Mouse (Mus musculus): ENCODE data around the gene Olfr314. TPM values are rescaled to one million over a fixed set of nuclear protein-coding genes. Genes with fewer than 3 reads are reported as not detected.

The Olfr314 gene
- total and polyA plus RNA-seq, 3 experiments: not detected

Other genes with a start within 250 kb of the Olfr314 start
- not detected in 2 replicates for gene Olfr330, start 248.1 kb upstream of the Olfr314 start, total RNA-seq (2012; rRNA removed)
- not detected for gene Olfr330, start 248.1 kb upstream of the Olfr314 start, polyA plus RNA-seq (2012; ENCODE audit: insufficient read depth in 1 of 2, insufficient read length in 2 of 2, low read depth in 1 of 2, low replicate concordance in 2 of 2, missing spikeins in 1 of 2)
- gene Olfr329-ps, start 236.5 kb upstream of the Olfr314 start, total RNA-seq (2012; rRNA removed): not detected in 2 replicates
- gene Olfr329-ps, start 236.5 kb upstream of the Olfr314 start, polyA plus RNA-seq (2012; ENCODE audit: insufficient read depth in 1 of 2, insufficient read length in 2 of 2, low read depth in 1 of 2, low replicate concordance in 2 of 2, missing spikeins in 1 of 2): not detected
- 0.04 and 0.07 TPM in 2 replicates for gene Olfr328, start 227.3 kb upstream of the Olfr314 start, total RNA-seq (2012; rRNA removed)
- not detected for gene Olfr328, start 227.3 kb upstream of the Olfr314 start, polyA plus RNA-seq (2012; ENCODE audit: insufficient read depth in 1 of 2, insufficient read length in 2 of 2, low read depth in 1 of 2, low replicate concordance in 2 of 2, missing spikeins in 1 of 2)
- not detected in 2 replicates for gene Olfr224, start 212.4 kb upstream of the Olfr314 start, total RNA-seq (2012; rRNA removed)
- gene Olfr224, start 212.4 kb upstream of the Olfr314 start, polyA plus RNA-seq (2012; ENCODE audit: insufficient read depth in 1 of 2, insufficient read length in 2 of 2, low read depth in 1 of 2, low replicate concordance in 2 of 2, missing spikeins in 1 of 2): not detected
- gene Olfr325, start 205.2 kb upstream of the Olfr314 start, total RNA-seq (2012; rRNA removed): not detected in 2 replicates
- gene Olfr325, start 205.2 kb upstream of the Olfr314 start, polyA plus RNA-seq (2012; ENCODE audit: insufficient read depth in 1 of 2, insufficient read length in 2 of 2, low read depth in 1 of 2, low replicate concordance in 2 of 2, missing spikeins in 1 of 2): not detected
- gene Olfr324, start 187.8 kb upstream of the Olfr314 start, total RNA-seq (2012; rRNA removed): not detected in 2 replicates
- not detected for gene Olfr324, start 187.8 kb upstream of the Olfr314 start, polyA plus RNA-seq (2012; ENCODE audit: insufficient read depth in 1 of 2, insufficient read length in 2 of 2, low read depth in 1 of 2, low replicate concordance in 2 of 2, missing spikeins in 1 of 2)
- gene 2210407C18Rik, start 166.9 kb upstream of the Olfr314 start, total RNA-seq (2012; rRNA removed): not detected in 2 replicates
- gene 2210407C18Rik, start 166.9 kb upstream of the Olfr314 start, polyA plus RNA-seq (2012; ENCODE audit: insufficient read depth in 1 of 2, insufficient read length in 2 of 2, low read depth in 1 of 2, low replicate concordance in 2 of 2, missing spikeins in 1 of 2): not detected
- gene Olfr323, start 152.5 kb upstream of the Olfr314 start, total RNA-seq (2012; rRNA removed): not detected in 2 replicates
- not detected for gene Olfr323, start 152.5 kb upstream of the Olfr314 start, polyA plus RNA-seq (2012; ENCODE audit: insufficient read depth in 1 of 2, insufficient read length in 2 of 2, low read depth in 1 of 2, low replicate concordance in 2 of 2, missing spikeins in 1 of 2)
- 4.0 and 5.7 TPM in 2 replicates for gene Trim58, start 142.5 kb upstream of the Olfr314 start, total RNA-seq (2012; rRNA removed)
- 10 to 100 TPM in 1 of 2 experiments, not detected in 1; 14.1 TPM for gene Trim58, start 142.5 kb upstream of the Olfr314 start, polyA plus RNA-seq (2012; ENCODE audit: insufficient read depth in 1 of 2, insufficient read length in 2 of 2, low read depth in 1 of 2, low replicate concordance in 2 of 2, missing spikeins in 1 of 2)
- gene Olfr322, start 124.2 kb upstream of the Olfr314 start, total RNA-seq (2012; rRNA removed): not detected in 2 replicates
- not detected for gene Olfr322, start 124.2 kb upstream of the Olfr314 start, polyA plus RNA-seq (2012; ENCODE audit: insufficient read depth in 1 of 2, insufficient read length in 2 of 2, low read depth in 1 of 2, low replicate concordance in 2 of 2, missing spikeins in 1 of 2)
- gene Olfr320, start 101.9 kb upstream of the Olfr314 start, total RNA-seq (2012; rRNA removed): not detected in 2 replicates
- gene Olfr320, start 101.9 kb upstream of the Olfr314 start, polyA plus RNA-seq (2012; ENCODE audit: insufficient read depth in 1 of 2, insufficient read length in 2 of 2, low read depth in 1 of 2, low replicate concordance in 2 of 2, missing spikeins in 1 of 2): not detected
- gene Olfr319, start 83.8 kb upstream of the Olfr314 start, total RNA-seq (2012; rRNA removed): not detected in 2 replicates
- gene Olfr319, start 83.8 kb upstream of the Olfr314 start, polyA plus RNA-seq (2012; ENCODE audit: insufficient read depth in 1 of 2, insufficient read length in 2 of 2, low read depth in 1 of 2, low replicate concordance in 2 of 2, missing spikeins in 1 of 2): not detected
- gene Olfr318, start 58.9 kb upstream of the Olfr314 start, total RNA-seq (2012; rRNA removed): not detected in 2 replicates
- under 1 TPM in 1 of 2 experiments, not detected in 1; 0.06 TPM for gene Olfr318, start 58.9 kb upstream of the Olfr314 start, polyA plus RNA-seq (2012; ENCODE audit: insufficient read depth in 1 of 2, insufficient read length in 2 of 2, low read depth in 1 of 2, low replicate concordance in 2 of 2, missing spikeins in 1 of 2)
- gene Olfr317, start 43.7 kb upstream of the Olfr314 start, total RNA-seq (2012; rRNA removed): not detected in 2 replicates
- gene Olfr317, start 43.7 kb upstream of the Olfr314 start, polyA plus RNA-seq (2012; ENCODE audit: insufficient read depth in 1 of 2, insufficient read length in 2 of 2, low read depth in 1 of 2, low replicate concordance in 2 of 2, missing spikeins in 1 of 2): not detected
- gene Olfr316, start 30.2 kb upstream of the Olfr314 start, total RNA-seq (2012; rRNA removed): not detected in 2 replicates
- gene Olfr316, start 30.2 kb upstream of the Olfr314 start, polyA plus RNA-seq (2012; ENCODE audit: insufficient read depth in 1 of 2, insufficient read length in 2 of 2, low read depth in 1 of 2, low replicate concordance in 2 of 2, missing spikeins in 1 of 2): not detected
- gene Olfr315, start 9.8 kb upstream of the Olfr314 start, total RNA-seq (2012; rRNA removed): not detected in 2 replicates
- gene Olfr315, start 9.8 kb upstream of the Olfr314 start, polyA plus RNA-seq (2012; ENCODE audit: insufficient read depth in 1 of 2, insufficient read length in 2 of 2, low read depth in 1 of 2, low replicate concordance in 2 of 2, missing spikeins in 1 of 2): not detected
- not detected in 2 replicates for gene Fam183b, start 19.0 kb downstream of the Olfr314 start, total RNA-seq (2012; rRNA removed)
- not detected for gene Fam183b, start 19.0 kb downstream of the Olfr314 start, polyA plus RNA-seq (2012; ENCODE audit: insufficient read depth in 1 of 2, insufficient read length in 2 of 2, low read depth in 1 of 2, low replicate concordance in 2 of 2, missing spikeins in 1 of 2)
- not detected in 2 replicates for gene Olfr313, start 32.0 kb downstream of the Olfr314 start, total RNA-seq (2012; rRNA removed)
- gene Olfr313, start 32.0 kb downstream of the Olfr314 start, polyA plus RNA-seq (2012; ENCODE audit: insufficient read depth in 1 of 2, insufficient read length in 2 of 2, low read depth in 1 of 2, low replicate concordance in 2 of 2, missing spikeins in 1 of 2): not detected
- gene Olfr312, start 46.3 kb downstream of the Olfr314 start, total RNA-seq (2012; rRNA removed): not detected in 2 replicates
- not detected for gene Olfr312, start 46.3 kb downstream of the Olfr314 start, polyA plus RNA-seq (2012; ENCODE audit: insufficient read depth in 1 of 2, insufficient read length in 2 of 2, low read depth in 1 of 2, low replicate concordance in 2 of 2, missing spikeins in 1 of 2)
- not detected in 2 replicates for gene Olfr311, start 56.3 kb downstream of the Olfr314 start, total RNA-seq (2012; rRNA removed)
- gene Olfr311, start 56.3 kb downstream of the Olfr314 start, polyA plus RNA-seq (2012; ENCODE audit: insufficient read depth in 1 of 2, insufficient read length in 2 of 2, low read depth in 1 of 2, low replicate concordance in 2 of 2, missing spikeins in 1 of 2): not detected
- gene Gm12258, start 64.2 kb downstream of the Olfr314 start, total RNA-seq (2012; rRNA removed): 1.7 and 2.1 TPM in 2 replicates
- 1 to 10 TPM in 1 of 2 experiments, not detected in 1; 2.5 TPM for gene Gm12258, start 64.2 kb downstream of the Olfr314 start, polyA plus RNA-seq (2012; ENCODE audit: insufficient read depth in 1 of 2, insufficient read length in 2 of 2, low read depth in 1 of 2, low replicate concordance in 2 of 2, missing spikeins in 1 of 2)
- gene 2810021J22Rik, start 84.3 kb downstream of the Olfr314 start, total RNA-seq (2012; rRNA removed): 5.8 and 6.9 TPM in 2 replicates
- gene 2810021J22Rik, start 84.3 kb downstream of the Olfr314 start, polyA plus RNA-seq (2012; ENCODE audit: insufficient read depth in 1 of 2, insufficient read length in 2 of 2, low read depth in 1 of 2, low replicate concordance in 2 of 2, missing spikeins in 1 of 2): 1 to 10 TPM in 1 of 2 experiments, not detected in 1; 6.2 TPM
- gene Zfp39, start 121.3 kb downstream of the Olfr314 start, total RNA-seq (2012; rRNA removed): 5.2 and 6.0 TPM in 2 replicates
- 1 to 10 TPM in 1 of 2 experiments, not detected in 1; 5.1 TPM for gene Zfp39, start 121.3 kb downstream of the Olfr314 start, polyA plus RNA-seq (2012; ENCODE audit: insufficient read depth in 1 of 2, insufficient read length in 2 of 2, low read depth in 1 of 2, low replicate concordance in 2 of 2, missing spikeins in 1 of 2)
- 0.62 and 1.7 TPM in 2 replicates for gene Btnl10, start 135.0 kb downstream of the Olfr314 start, total RNA-seq (2012; rRNA removed)
- under 1 TPM in 1 of 2 experiments, not detected in 1; 0.92 TPM for gene Btnl10, start 135.0 kb downstream of the Olfr314 start, polyA plus RNA-seq (2012; ENCODE audit: insufficient read depth in 1 of 2, insufficient read length in 2 of 2, low read depth in 1 of 2, low replicate concordance in 2 of 2, missing spikeins in 1 of 2)
- 282 and 337 TPM in 2 replicates for gene Rnf187, start 156.0 kb downstream of the Olfr314 start, total RNA-seq (2012; rRNA removed)
- 1,000 to 10,000 TPM in 1 of 2 experiments, 100 to 1,000 TPM in 1; 280 to 3,830 TPM for gene Rnf187, start 156.0 kb downstream of the Olfr314 start, polyA plus RNA-seq (2012; ENCODE audit: insufficient read depth in 1 of 2, insufficient read length in 2 of 2, low read depth in 1 of 2, low replicate concordance in 2 of 2, missing spikeins in 1 of 2)
- 48.2 and 147 TPM in 2 replicates for gene Hist3h2ba, start 166.0 kb downstream of the Olfr314 start, total RNA-seq (2012; rRNA removed)
- under 1 TPM in 1 of 2 experiments, not detected in 1; 0.21 TPM for gene Hist3h2ba, start 166.0 kb downstream of the Olfr314 start, polyA plus RNA-seq (2012; ENCODE audit: insufficient read depth in 1 of 2, insufficient read length in 2 of 2, low read depth in 1 of 2, low replicate concordance in 2 of 2, missing spikeins in 1 of 2)
- gene Hist3h2a, start 171.7 kb downstream of the Olfr314 start, total RNA-seq (2012; rRNA removed): 184 and 300 TPM in 2 replicates
- gene Hist3h2a, start 171.7 kb downstream of the Olfr314 start, polyA plus RNA-seq (2012; ENCODE audit: insufficient read depth in 1 of 2, insufficient read length in 2 of 2, low read depth in 1 of 2, low replicate concordance in 2 of 2, missing spikeins in 1 of 2): under 1 TPM in 1 of 2 experiments, not detected in 1; 0.42 TPM
- gene Trim17, start 171.7 kb downstream of the Olfr314 start, total RNA-seq (2012; rRNA removed): 0.50 and 0.52 TPM in 2 replicates
- under 1 TPM in 1 of 2 experiments, not detected in 1; 0.82 TPM for gene Trim17, start 171.7 kb downstream of the Olfr314 start, polyA plus RNA-seq (2012; ENCODE audit: insufficient read depth in 1 of 2, insufficient read length in 2 of 2, low read depth in 1 of 2, low replicate concordance in 2 of 2, missing spikeins in 1 of 2)
- gene Trim11, start 195.1 kb downstream of the Olfr314 start, total RNA-seq (2012; rRNA removed): 22.9 and 27.0 TPM in 2 replicates
- 10 to 100 TPM in 1 of 2 experiments, not detected in 1; 24.8 TPM for gene Trim11, start 195.1 kb downstream of the Olfr314 start, polyA plus RNA-seq (2012; ENCODE audit: insufficient read depth in 1 of 2, insufficient read length in 2 of 2, low read depth in 1 of 2, low replicate concordance in 2 of 2, missing spikeins in 1 of 2)

Measured in MEL (cell line).